In genomic region chr10:58624848-58625711, GRCm38 (mm10) we compare ENCODE assay signal across 20 mouse cellular contexts. TPM values are rescaled to one million over a fixed set of nuclear protein-coding genes. Genes with fewer than 3 reads are reported as not detected.
DNase-seq lines count a peak whose midpoint lies in the region; ATAC-seq and TF ChIP-seq lines count a peak whose summit lies in the region.
"Had no signal": no experiment of that assay in that cellular context is flagged by ENCODE, and none has a peak within 500 bp of the region (broad histone marks: within the 10 kb centered on the region; RNA-seq: fewer than 3 reads in every experiment).

No protein-coding gene starts in this region.

- peak overlapping the region; percentile 10; the same call in 1 of the 2 replicates for H3K27ac ChIP-seq in heart, embryonic 10.5 days
- H3K27ac ChIP-seq in layer of hippocampus, adult 2 months: no peak overlapping the region
- H3K27ac ChIP-seq: embryonic facial prominence, embryonic 13.5 days; forebrain, embryonic 15.5 days; heart, adult 2 months; hindbrain, embryonic 13.5 days had no signal

- no peak for DNase-seq in heart, embryonic 10.5 days (ENCODE audit: low spot score)
- no peak for DNase-seq in heart, adult 8-10 months (ENCODE audit: low spot score)
- DNase-seq in CD4-positive, CD25-positive, alpha-beta regulatory T cell, adult 2 months (ENCODE audit: low read depth, low spot score): peak; percentile 12
- no peak for DNase-seq in layer of hippocampus, adult 2 months (ENCODE audit: low spot score in 2 of 2)
- DNase-seq: adrenal gland, adult 8-10 months; cerebellum, adult 11 months; cerebellum, adult 8-10 months; cerebellum, postnatal 14 days; gastrocnemius, postnatal 36 days; heart, adult 2 months; heart, postnatal 10 days; heart, postnatal 4 days had no signal

- H3K27me3 ChIP-seq in heart, embryonic 10.5 days (ENCODE audit: insufficient read depth, poor library complexity, severe bottlenecking): no peaks in the 10 kb centered on the region
- H3K27me3 ChIP-seq: embryonic facial prominence, embryonic 13.5 days; forebrain, embryonic 15.5 days; hindbrain, embryonic 13.5 days had no signal

- peaks cover 27% of the 10 kb centered on the region for H3K4me1 ChIP-seq in heart, embryonic 10.5 days
- H3K4me1 ChIP-seq: embryonic facial prominence, embryonic 13.5 days; forebrain, embryonic 15.5 days; hindbrain, embryonic 13.5 days had no signal

- WGBS in heart, embryonic 10.5 days: 60% methylated on average over 12 of the region's 12 CpGs

- no peak overlapping the region for H3K4me3 ChIP-seq in heart, embryonic 10.5 days
- H3K4me3 ChIP-seq in layer of hippocampus, adult 2 months: no peak overlapping the region
- H3K4me3 ChIP-seq: embryonic facial prominence, embryonic 13.5 days; forebrain, embryonic 15.5 days; heart, adult 2 months; hindbrain, embryonic 13.5 days had no signal

- peak; percentile 80 for ATAC-seq in granulocyte monocyte progenitor cell, adult 5-6 weeks (replicated peaks; ENCODE audit: poor library complexity, severe bottlenecking)
- peak; percentile 68 for ATAC-seq in megakaryocyte progenitor cell, adult 5-6 weeks (replicated peaks; ENCODE audit: poor library complexity)
- ATAC-seq in erythroid progenitor cell, adult 5-6 weeks (replicated peaks; ENCODE audit: low FRiP score, poor library complexity, severe bottlenecking): no peak
- ATAC-seq: forebrain, embryonic 15.5 days; intestine, embryonic 16.5 days had no signal

- H3K9me3 ChIP-seq in heart, embryonic 10.5 days: no peaks in the 10 kb centered on the region
- H3K9me3 ChIP-seq: embryonic facial prominence, embryonic 13.5 days; forebrain, embryonic 15.5 days; G1E; hindbrain, embryonic 13.5 days had no signal

- TF ChIP-seq CTCF in layer of hippocampus, adult 2 months (conservative IDR thresholded peaks at IDR 0.05): no peak

- no peaks in the 10 kb centered on the region for H3K36me3 ChIP-seq in heart, embryonic 10.5 days
- H3K36me3 ChIP-seq: embryonic facial prominence, embryonic 13.5 days; forebrain, embryonic 15.5 days; G1E; hindbrain, embryonic 13.5 days had no signal

RNA-seq across cellular contexts. Expression of gene Edar, which starts 50.4 kb away (rescaled TPM):
- 0.09 TPM in 1 of 2 replicates, not detected in the other for polyA plus RNA-seq in heart, embryonic 10.5 days (2016; fragmentation: Nextera tagmentation; extraction: Ambion mirVana)
- under 1 TPM; 0.08 to 0.69 (median 0.45) TPM for total RNA-seq in heart, adult 8-10 months (2022)
- total RNA-seq in granulocyte monocyte progenitor cell, adult 5-6 weeks (2014; fragmentation: Nextera tagmentation): not detected in 2 replicates
- not detected in 2 replicates for total RNA-seq in granulocyte monocyte progenitor cell, adult 5-6 weeks (2017)
- total RNA-seq in megakaryocyte progenitor cell, adult 5-6 weeks (2015): not detected in 2 replicates
- total RNA-seq in megakaryocyte progenitor cell, adult 5-6 weeks (2017): 0.07 TPM in 1 of 2 replicates, not detected in the other
- not detected in 2 replicates for total RNA-seq in erythroid progenitor cell, adult 5-6 weeks (2015; ENCODE audit: low replicate concordance)
- not detected in 2 replicates for total RNA-seq in erythroid progenitor cell, adult 5-6 weeks (2017; ENCODE audit: low replicate concordance)
- total RNA-seq in layer of hippocampus, adult 2 months (2021): under 1 TPM; 0.13 to 0.15 TPM
- total RNA-seq: G1E had no signal
- polyA plus RNA-seq: G1E had no signal
